ENCODE assay signal across 19 mouse cellular contexts in the genomic region with DNA sequence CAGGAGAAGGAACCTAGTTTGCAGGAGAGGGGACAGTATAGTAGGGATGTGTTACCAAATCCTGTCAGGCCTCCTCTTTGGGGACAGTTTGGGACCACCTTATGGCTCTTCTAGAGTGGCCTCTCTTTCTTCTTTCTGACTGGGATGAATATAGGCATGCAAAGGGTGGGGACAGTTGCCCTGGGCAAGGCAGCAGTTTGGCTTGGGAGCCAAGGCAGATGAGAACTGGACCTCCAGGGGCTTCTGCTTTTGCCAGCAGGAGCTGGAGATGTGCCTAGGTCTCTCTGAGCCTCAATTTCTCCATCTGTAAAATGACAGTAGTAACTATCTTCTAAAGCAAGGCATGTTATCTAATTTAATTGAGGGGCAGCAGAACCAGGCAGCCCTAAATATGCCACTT. TPM values are rescaled to one million over a fixed set of nuclear protein-coding genes. Genes with fewer than 3 reads are reported as not detected.
A peak's percentile ranks its signal among the peaks of the same experiment; 100 is the strongest.
DNase-seq lines count a peak whose midpoint lies in the region; ATAC-seq and TF ChIP-seq lines count a peak whose summit lies in the region.
"Had no signal": no experiment of that assay in that cellular context is flagged by ENCODE, and none has a peak within 500 bp of the region (broad histone marks: within the 10 kb centered on the region; RNA-seq: fewer than 3 reads in every experiment).

No protein-coding gene starts in this region.

- intact Hi-C loops in gastrocnemius, adult 2 months (cut with DNase I), result no loop called here
- intact Hi-C loops in heart, postnatal 14 days (cut with DNase I), result no loop called here

- no peaks in the 10 kb centered on the region for H3K36me3 ChIP-seq in heart, postnatal 0 days (replicated peaks; ENCODE audit: control insufficient read depth, insufficient read depth, low read length)
- H3K36me3 ChIP-seq in liver, adult 2 months (ENCODE audit: control insufficient read depth, insufficient read depth, low read length), result no peaks in the 10 kb centered on the region
- no peaks in the 10 kb centered on the region for H3K36me3 ChIP-seq in liver, embryonic 11.5 days (ENCODE audit: control insufficient read depth, insufficient read depth, low read length)
- H3K36me3 ChIP-seq in stomach, embryonic 15.5 days, result no peaks in the 10 kb centered on the region

- H3K4me1 ChIP-seq in heart, postnatal 0 days (ENCODE audit: control insufficient read depth, insufficient read depth), result peaks cover 18% of the 10 kb centered on the region; the same call in 1 of the 2 replicates
- H3K4me1 ChIP-seq in liver, adult 2 months (ENCODE audit: control insufficient read depth, insufficient read depth, low read length), result peaks cover 8% of the 10 kb centered on the region
- H3K4me1 ChIP-seq in liver, embryonic 11.5 days (replicated peaks; ENCODE audit: control insufficient read depth, insufficient read depth, low read length), result peaks cover 7% of the 10 kb centered on the region; the same call in 1 of the 2 replicates
- no peaks in the 10 kb centered on the region; the same call in 1 of the 2 replicates for H3K4me1 ChIP-seq in stomach, embryonic 15.5 days

- no peak for TF ChIP-seq POLR2A in liver, adult 2 months (IDR thresholded peaks at IDR 0.05; ENCODE audit: extremely low read depth, insufficient read depth, low read length)

- no peak for TF ChIP-seq EP300 in heart, postnatal 0 days (IDR thresholded peaks at IDR 0.05; ENCODE audit: low read depth)

- H3K4me2 ChIP-seq in heart, postnatal 0 days (ENCODE audit: low read depth, low read length), result no peak overlapping the region
- no peak overlapping the region for H3K4me2 ChIP-seq in liver, embryonic 11.5 days
- no peak overlapping the region for H3K4me2 ChIP-seq in stomach, embryonic 15.5 days

- H3K27ac ChIP-seq in gastrocnemius, adult 2 months, result peak overlapping the region; percentile 74
- peak overlapping the region; percentile 86 for H3K27ac ChIP-seq in heart, postnatal 0 days (ENCODE audit: low read depth)
- peak overlapping the region; percentile 61 for H3K27ac ChIP-seq in liver, adult 2 months (replicated peaks; ENCODE audit: insufficient read depth, low read depth, low read length)
- H3K27ac ChIP-seq in liver, embryonic 11.5 days (ENCODE audit: low read depth, low read length), result no peak overlapping the region
- H3K27ac ChIP-seq in stomach, embryonic 15.5 days, result peak overlapping the region; percentile 78; the same call in 1 of the 2 replicates
- H3K27ac ChIP-seq: hindbrain, postnatal 0 days; liver, embryonic 14.5 days had no signal

- no peak overlapping the region for H3K9ac ChIP-seq in heart, postnatal 0 days (replicated peaks; ENCODE audit: low read depth, low read length)
- no peak overlapping the region for H3K9ac ChIP-seq in liver, adult 2 months (ENCODE audit: low read depth, low read length)
- no peak overlapping the region for H3K9ac ChIP-seq in liver, embryonic 11.5 days (ENCODE audit: low read depth, low read length)
- H3K9ac ChIP-seq in stomach, embryonic 15.5 days, result no peak overlapping the region
- H3K9ac ChIP-seq: forebrain, postnatal 0 days; liver, embryonic 14.5 days had no signal

- DNase-seq in gastrocnemius, adult 2 months, result no peak
- no peak for DNase-seq in gastrocnemius, postnatal 25 days
- no peak for DNase-seq in heart, postnatal 0 days (ENCODE audit: low spot score)
- DNase-seq in heart, postnatal 14 days, result no peak
- DNase-seq in liver, adult 2 months (ENCODE audit: extremely low read depth, low read depth, low spot score), result no peak
- DNase-seq in liver, embryonic 11.5 days (ENCODE audit: low spot score), result no peak
- no peak for DNase-seq in urinary bladder, postnatal 25 days (ENCODE audit: low spot score)
- DNase-seq: adrenal gland, postnatal 10 days; cerebellum, adult 2 months; forebrain, postnatal 0 days; layer of hippocampus, adult 9-11 months; right cerebral cortex, adult 18-20 months had no signal

- no peaks in the 10 kb centered on the region; the same call in 1 of the 2 replicates for H3K9me3 ChIP-seq in heart, postnatal 0 days (replicated peaks; ENCODE audit: control insufficient read depth, low read length)
- no peaks in the 10 kb centered on the region for H3K9me3 ChIP-seq in liver, embryonic 11.5 days (ENCODE audit: control insufficient read depth, low read length)
- no peaks in the 10 kb centered on the region for H3K9me3 ChIP-seq in stomach, embryonic 15.5 days

- H3K27me3 ChIP-seq in heart, postnatal 0 days (ENCODE audit: control insufficient read depth, insufficient read depth, low read length), result no peaks in the 10 kb centered on the region
- H3K27me3 ChIP-seq in liver, adult 2 months (ENCODE audit: control insufficient read depth, insufficient read depth, low read length), result no peaks in the 10 kb centered on the region
- H3K27me3 ChIP-seq in liver, embryonic 11.5 days (replicated peaks; ENCODE audit: control insufficient read depth, insufficient read depth, low read length), result no peaks in the 10 kb centered on the region
- H3K27me3 ChIP-seq in stomach, embryonic 15.5 days (replicated peaks), result no peaks in the 10 kb centered on the region
- H3K27me3 ChIP-seq: CH12.LX had no signal

- H3K4me3 ChIP-seq in gastrocnemius, adult 2 months, result no peak overlapping the region
- no peak overlapping the region for H3K4me3 ChIP-seq in heart, postnatal 0 days (ENCODE audit: low read depth, low read length)
- H3K4me3 ChIP-seq in liver, adult 2 months (ENCODE audit: insufficient read depth, low read depth, low read length), result no peak overlapping the region
- H3K4me3 ChIP-seq in liver, embryonic 11.5 days (ENCODE audit: low read depth, low read length), result no peak overlapping the region
- H3K4me3 ChIP-seq in stomach, embryonic 15.5 days (replicated peaks), result no peak overlapping the region

- H3K79me2 ChIP-seq in liver, adult 2 months (ENCODE audit: control insufficient read depth, insufficient read depth, low read length), result no peaks in the 10 kb centered on the region

- no peak for ATAC-seq in heart, postnatal 0 days (ENCODE audit: insufficient read depth, low read depth)
- ATAC-seq in liver, embryonic 11.5 days (replicated peaks; ENCODE audit: low FRiP score), result no peak
- no peak for ATAC-seq in stomach, embryonic 15.5 days (ENCODE audit: insufficient read depth, low FRiP score, low read depth)
- ATAC-seq: forebrain, postnatal 0 days; hindbrain, postnatal 0 days; midbrain, embryonic 16.5 days had no signal

- TF ChIP-seq CTCF in gastrocnemius, adult 2 months (IDR thresholded peaks at IDR 0.05), result no peak
- TF ChIP-seq CTCF in heart, postnatal 0 days (IDR thresholded peaks at IDR 0.05; ENCODE audit: low read depth), result no peak
- no peak for TF ChIP-seq CTCF in liver, adult 2 months (IDR thresholded peaks at IDR 0.05; ENCODE audit: low read depth, low read length)

RNA-seq across cellular contexts. Expression of gene Nuak2, which starts 31.0 kb away (rescaled TPM):
- under 1 TPM; 0.38 to 0.98 TPM for total RNA-seq in gastrocnemius, adult 2 months (2021)
- total RNA-seq in gastrocnemius, postnatal 25 days (2021), result 1 to 10 TPM in 1 of 2 experiments, under 1 TPM in 1; 0.79 to 1.3 TPM
- 0.76 and 2.6 TPM in 2 replicates for total RNA-seq in heart, postnatal 0 days (2014; rRNA removed; ENCODE audit: low replicate concordance)
- 2.0 and 2.2 TPM in 2 replicates for polyA plus RNA-seq in heart, postnatal 0 days (2015; fragmentation: Nextera tagmentation; extraction: Ambion mirVana)
- total RNA-seq in heart, postnatal 14 days (2021), result 1 to 10 TPM; 3.6 to 5.4 TPM
- 3.8 and 4.8 TPM in 2 replicates for total RNA-seq in liver, adult 2 months (2014; rRNA removed)
- 6.4 and 8.0 TPM in 2 replicates for polyA plus RNA-seq in liver, adult 2 months (2012; rRNA removed)
- polyA plus RNA-seq in liver, embryonic 11.5 days (2014; fragmentation: Nextera tagmentation; extraction: Ambion mirVana), result 1.2 and 2.0 TPM in 2 replicates
- polyA plus RNA-seq in stomach, embryonic 15.5 days (2015; fragmentation: Nextera tagmentation; extraction: Ambion mirVana), result 6.1 and 6.5 TPM in 2 replicates

RNA-seq across cellular contexts. Expression of gene Tmcc2, which starts 44.1 kb away (rescaled TPM):
- total RNA-seq in gastrocnemius, adult 2 months (2021), result 10 to 100 TPM; 29.4 to 40.8 TPM
- total RNA-seq in gastrocnemius, postnatal 25 days (2021), result 10 to 100 TPM; 23.3 to 25.1 TPM
- 19.9 and 20.4 TPM in 2 replicates for total RNA-seq in heart, postnatal 0 days (2014; rRNA removed; ENCODE audit: low replicate concordance)
- polyA plus RNA-seq in heart, postnatal 0 days (2015; fragmentation: Nextera tagmentation; extraction: Ambion mirVana), result 4.6 and 6.5 TPM in 2 replicates
- 10 to 100 TPM; 14.8 to 15.4 TPM for total RNA-seq in heart, postnatal 14 days (2021)
- 1.6 and 1.9 TPM in 2 replicates for total RNA-seq in liver, adult 2 months (2014; rRNA removed)
- 2.2 and 2.5 TPM in 2 replicates for polyA plus RNA-seq in liver, adult 2 months (2012; rRNA removed)
- polyA plus RNA-seq in liver, embryonic 11.5 days (2014; fragmentation: Nextera tagmentation; extraction: Ambion mirVana), result 24.6 and 28.1 TPM in 2 replicates
- 20.3 and 52.2 TPM in 2 replicates for polyA plus RNA-seq in stomach, embryonic 15.5 days (2015; fragmentation: Nextera tagmentation; extraction: Ambion mirVana)

RNA-seq across cellular contexts. Expression of gene Klhdc8a, which starts 48.5 kb away (rescaled TPM):
- total RNA-seq in gastrocnemius, adult 2 months (2021), result under 1 TPM; 0.13 to 0.31 TPM
- under 1 TPM; 0.16 to 0.26 TPM for total RNA-seq in gastrocnemius, postnatal 25 days (2021)
- total RNA-seq in heart, postnatal 0 days (2014; rRNA removed; ENCODE audit: low replicate concordance), result 0.12 and 2.3 TPM in 2 replicates
- polyA plus RNA-seq in heart, postnatal 0 days (2015; fragmentation: Nextera tagmentation; extraction: Ambion mirVana), result 0.68 and 0.95 TPM in 2 replicates
- total RNA-seq in heart, postnatal 14 days (2021), result 10 to 100 TPM; 23.6 to 29.0 TPM
- 0.18 and 0.81 TPM in 2 replicates for total RNA-seq in liver, adult 2 months (2014; rRNA removed)
- polyA plus RNA-seq in liver, adult 2 months (2012; rRNA removed), result 1.2 and 1.4 TPM in 2 replicates
- 0.05 TPM in 1 of 2 replicates, not detected in the other for polyA plus RNA-seq in liver, embryonic 11.5 days (2014; fragmentation: Nextera tagmentation; extraction: Ambion mirVana)
- polyA plus RNA-seq in stomach, embryonic 15.5 days (2015; fragmentation: Nextera tagmentation; extraction: Ambion mirVana), result 0.14 and 0.15 TPM in 2 replicates
- total RNA-seq: CH12.LX; common myeloid progenitor, adult 5-6 weeks; megakaryocyte, adult 5-6 weeks had no signal
